Mouse (Mus musculus): ENCODE results near the gene Naaladl1.

- TF ChIP-seq POLR2A (IDR thresholded peaks at IDR 0.05; ENCODE audit: insufficient read depth, low read depth, low read length) = no peak
- TF ChIP-seq CTCF (IDR thresholded peaks at IDR 0.05) = no peak
- no peak for TF ChIP-seq EP300 (IDR thresholded peaks at IDR 0.05; ENCODE audit: insufficient read depth, low read depth, low read length)
Observed at GRCm38 (mm10) chr19:6139701-6140100, 34.1 kb downstream of the Naaladl1 start.

Measured in heart, adult 2 months (tissue).